Mouse (Mus musculus) mesoderm, embryonic 11.5 days (tissue): ENCODE data around the gene Pla2g15.
A peak's percentile ranks its signal among the peaks of the same experiment; 100 is the strongest.

Experiments used
- DNase-seq: peaks from one replicate; pipeline ENCODE4 v3.0.0-alpha.2; 2012; ENCODE audit warnings: low read depth, low spot score

Pla2g15 gene

DNA sequence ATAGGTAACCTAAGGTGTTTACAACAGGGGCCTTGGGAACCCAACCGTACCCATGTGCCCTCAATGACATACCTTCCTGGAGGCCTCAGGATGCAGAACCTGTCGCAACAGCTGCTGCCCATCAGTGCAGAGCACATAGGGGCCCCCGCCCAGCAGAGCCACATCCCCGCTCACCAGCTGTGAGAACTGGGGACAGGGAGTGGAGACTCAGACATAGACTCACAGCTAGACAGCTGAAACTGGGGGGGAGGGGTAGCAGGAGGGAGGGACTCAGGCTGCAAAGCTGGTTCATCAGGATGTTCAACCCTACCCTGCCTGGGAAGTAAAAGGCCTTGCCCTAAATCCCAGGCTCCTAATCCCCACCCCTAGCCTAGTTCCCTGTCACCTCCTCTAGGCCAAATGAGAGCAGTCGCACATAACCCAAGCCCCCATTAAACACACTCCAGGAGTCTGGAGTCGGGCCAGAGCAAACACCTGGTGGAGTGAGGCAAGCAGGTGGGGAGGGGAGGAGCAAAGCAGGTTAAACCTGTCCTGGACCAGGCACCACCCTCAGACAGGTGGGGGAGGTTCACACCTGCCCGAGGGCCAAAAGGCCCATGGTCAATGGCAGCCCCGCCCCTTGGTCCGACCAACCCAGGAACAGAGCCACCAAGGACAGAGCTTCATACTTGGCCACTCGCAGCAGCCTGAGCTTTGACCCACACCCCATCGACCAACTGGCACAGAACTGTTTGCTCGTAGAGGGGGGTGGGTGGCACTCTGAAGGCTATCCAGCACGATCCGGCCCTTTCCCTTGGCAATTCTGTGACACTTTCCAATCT, 15.2 kb upstream of the Pla2g15 start:
- DNase-seq = peak; percentile 23

DNA sequence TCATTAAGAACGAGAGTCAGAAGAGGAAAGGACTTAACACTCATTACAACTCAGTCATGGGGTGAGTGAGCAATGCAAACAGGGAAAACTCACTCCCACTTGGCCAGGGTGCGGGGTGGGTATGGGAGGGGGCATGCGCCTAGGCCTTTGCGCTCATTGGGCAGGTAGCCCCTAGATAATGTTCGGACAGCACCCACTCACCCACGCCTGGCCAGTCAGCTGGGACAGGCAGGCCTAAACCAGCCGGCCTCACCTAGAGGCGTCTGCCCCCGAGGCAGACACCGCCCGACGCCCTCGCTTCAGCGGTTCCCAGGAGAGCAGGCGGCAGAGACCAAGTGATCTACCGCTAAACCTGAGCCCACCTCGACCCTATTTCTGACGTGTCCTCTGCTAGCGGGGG, 14.5 kb upstream of the Pla2g15 start:
- DNase-seq = no peak

DNA sequence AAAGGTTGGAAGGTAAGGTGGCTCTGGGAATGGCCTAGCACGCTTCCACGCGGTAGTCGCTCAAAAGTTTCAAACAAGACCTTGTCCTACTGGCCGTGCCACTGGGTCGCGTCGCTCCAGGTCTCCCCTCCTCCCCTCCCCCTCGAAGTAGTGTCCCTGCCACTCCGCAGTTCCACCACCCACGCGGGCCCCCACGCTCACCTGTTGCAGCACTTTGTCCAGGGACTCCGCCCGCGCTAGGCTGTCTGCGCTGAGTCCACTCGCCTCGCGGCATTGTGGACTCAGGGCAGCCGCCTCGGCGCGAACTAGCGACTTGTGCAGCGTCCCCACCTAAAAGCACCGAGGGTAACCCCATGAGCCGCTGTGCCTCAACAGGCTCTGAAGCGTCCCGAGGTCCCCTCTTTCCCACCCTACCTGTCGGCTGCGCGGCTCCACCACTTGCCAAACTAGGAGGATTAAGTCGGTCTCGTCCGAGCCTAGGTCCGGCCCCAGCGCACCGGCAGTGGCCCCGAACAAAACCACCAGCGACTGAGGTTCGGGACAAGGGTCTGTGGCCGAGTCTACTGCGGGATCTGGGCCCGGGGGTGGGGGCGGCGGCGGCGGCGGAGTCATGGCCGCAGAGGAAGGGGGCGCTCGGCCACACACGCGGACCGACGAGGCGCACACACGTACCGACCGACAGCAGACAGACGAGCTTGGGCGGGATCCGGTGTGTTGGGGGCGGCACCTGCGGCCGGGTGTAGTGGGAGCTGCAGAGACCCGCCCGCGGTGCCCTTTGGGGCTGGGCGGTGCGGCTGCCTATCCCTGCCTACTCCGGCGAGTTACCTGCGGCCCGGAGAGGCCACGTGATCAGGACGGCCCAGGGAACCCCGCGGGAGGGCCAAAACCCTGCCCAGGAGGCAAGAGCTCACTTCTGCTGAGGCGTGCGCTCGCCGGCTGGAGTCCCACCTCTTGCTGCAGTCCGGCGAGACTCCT, 13.8 kb upstream of the Pla2g15 start, which contains the start of gene Esrp2:
Esrp2 (minus strand) TSS at position 819 of the 975 bp plus-strand sequence.
- peak; percentile 32 for DNase-seq

GRCm38 (mm10) chr8:106137218-106137905, 12.8 kb upstream of the Pla2g15 start:
- no peak for DNase-seq

DNA sequence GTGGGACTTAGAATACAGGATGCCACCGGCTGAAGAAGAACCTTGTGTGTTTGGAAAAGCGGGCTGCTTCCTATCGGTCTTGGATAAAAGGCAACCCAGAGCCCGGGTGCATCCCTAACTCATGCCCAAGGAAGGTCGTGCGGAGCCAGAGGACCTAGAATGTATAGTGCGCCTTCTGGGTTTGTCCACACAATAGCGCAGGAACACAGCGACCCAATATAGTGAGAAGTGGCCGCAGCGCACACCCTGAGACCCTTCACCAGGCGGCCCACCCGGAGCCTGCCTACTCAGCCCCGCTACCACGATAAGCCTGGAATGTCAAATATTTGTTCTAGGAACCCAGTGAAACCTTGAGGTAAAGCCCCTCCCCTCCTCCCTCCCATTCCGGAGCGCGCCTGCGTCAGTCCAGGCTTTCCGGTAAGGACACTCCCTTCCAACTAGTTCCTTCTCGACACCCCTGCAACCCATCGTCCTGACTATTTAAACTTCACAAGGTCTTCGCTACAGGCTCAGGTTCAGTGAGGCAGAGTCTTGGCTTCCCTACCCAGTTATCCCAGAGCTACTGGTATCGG, 12.2 kb upstream of the Pla2g15 start:
- peak; percentile 78 for DNase-seq

- DNase-seq = no peak
Observed at GRCm38 (mm10) chr8:106138616-106139015, 11.6 kb upstream of the Pla2g15 start.

GRCm38 (mm10) chr8:106140191-106140590, 10.0 kb upstream of the Pla2g15 start:
- DNase-seq = no peak

DNA sequence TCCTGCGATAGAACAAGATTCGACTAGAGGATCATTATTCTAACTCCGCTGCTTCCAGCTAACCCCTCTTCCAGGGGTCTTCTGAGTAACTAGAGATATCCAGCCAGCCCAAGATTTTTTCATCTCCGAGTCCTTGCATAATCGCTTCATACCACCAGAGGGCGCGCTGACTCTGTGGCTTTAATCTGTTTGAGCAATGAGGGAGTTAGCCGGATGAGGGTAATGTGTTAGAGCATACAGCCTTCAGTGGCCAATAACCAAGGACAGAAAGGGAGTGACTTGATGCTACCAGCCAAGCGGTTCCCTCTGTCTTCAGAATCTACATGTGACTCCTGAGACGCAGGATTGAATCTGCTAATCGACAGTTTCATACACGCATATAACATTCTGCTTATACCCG, 9.4 kb upstream of the Pla2g15 start:
- DNase-seq = peak; percentile 88

- no peak for DNase-seq
Observed at GRCm38 (mm10) chr8:106145331-106145730, 4.9 kb upstream of the Pla2g15 start.

DNA sequence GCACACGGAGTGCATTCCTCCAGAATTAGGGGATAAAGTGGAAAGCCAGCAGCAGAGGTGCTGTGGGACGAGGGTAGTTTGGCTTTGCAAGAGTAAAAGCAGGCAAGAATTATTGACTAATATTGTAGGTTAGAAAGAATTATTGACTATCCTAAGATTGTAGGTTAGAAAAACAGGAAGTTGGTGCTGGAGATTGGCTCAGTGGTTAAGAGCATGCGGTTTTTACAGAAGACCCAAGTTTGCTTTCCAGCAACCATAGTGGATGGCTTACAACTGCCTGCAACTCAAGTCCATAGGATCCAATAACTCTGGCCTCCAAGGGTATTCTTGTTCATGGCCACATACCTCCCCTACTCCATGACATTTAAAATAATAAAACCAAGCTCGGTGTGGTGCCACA, 4.2 kb upstream of the Pla2g15 start:
- DNase-seq = no peak

- DNase-seq = no peak
Observed at GRCm38 (mm10) chr8:106147868-106148565, 2.2 kb upstream of the Pla2g15 start.

DNA sequence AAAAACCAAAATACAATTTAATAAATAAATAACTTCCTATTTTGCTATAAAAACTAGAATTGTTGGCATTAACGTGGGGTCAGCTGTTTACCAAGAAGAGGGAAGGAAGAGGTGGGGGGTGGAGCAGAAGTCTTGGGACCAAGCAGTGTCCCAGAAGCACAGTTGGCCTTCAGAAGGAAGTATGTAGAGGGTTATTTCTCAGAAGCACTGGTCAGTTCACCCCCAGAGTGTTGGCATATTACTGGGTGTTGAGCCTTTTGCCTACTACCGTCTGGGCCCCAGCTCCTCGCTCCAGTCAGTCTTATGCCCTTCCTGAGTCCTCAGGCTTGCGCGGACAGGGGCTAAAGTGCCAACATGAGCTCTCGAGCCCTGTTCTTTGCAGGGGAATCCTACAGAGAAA, 1.2 kb upstream of the Pla2g15 start:
- no peak for DNase-seq

DNA sequence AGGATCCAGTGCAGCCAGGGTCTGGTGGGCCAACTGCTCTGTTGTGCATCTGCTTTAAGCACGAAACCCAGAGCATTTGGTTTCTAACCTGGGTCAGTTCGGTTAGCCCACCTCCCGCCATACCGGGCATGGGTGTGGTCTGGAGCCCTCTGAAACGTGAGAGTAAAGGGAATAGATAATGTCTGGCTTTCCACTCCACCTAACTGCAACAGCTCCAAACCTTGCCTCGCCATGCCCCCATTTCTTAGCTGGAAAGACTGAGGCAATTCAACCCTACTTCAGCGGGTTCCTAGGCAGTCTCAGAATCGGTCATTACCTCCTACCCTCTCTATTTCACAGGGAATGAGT, 428 bp downstream of the Pla2g15 start:
- DNase-seq = no peak

GRCm38 (mm10) chr8:106151041-106151440, 842 bp downstream of the Pla2g15 start:
- DNase-seq = no peak

GRCm38 (mm10) chr8:106152876-106153275, 2.7 kb downstream of the Pla2g15 start:
- no peak for DNase-seq

DNA sequence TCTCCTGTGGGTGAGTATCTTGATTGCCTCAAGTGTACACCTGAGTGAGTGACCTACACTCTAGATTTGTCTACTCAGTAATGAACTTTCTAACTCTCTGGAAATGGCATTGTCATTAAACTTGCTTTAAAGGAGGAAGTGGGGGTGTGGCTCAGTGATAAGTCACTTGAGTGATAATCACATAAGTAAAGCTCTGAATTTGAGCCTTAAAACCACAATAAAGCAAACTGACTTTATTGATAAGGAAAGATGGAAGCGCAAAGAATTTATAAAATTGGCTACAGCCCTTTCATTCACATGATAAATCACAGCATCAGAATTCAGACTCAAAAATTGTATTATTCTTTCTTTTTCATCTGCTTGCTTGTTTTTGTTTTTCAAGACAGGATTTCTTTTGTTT, 7.2 kb downstream of the Pla2g15 start:
- no peak for DNase-seq

- DNase-seq = no peak
Observed at GRCm38 (mm10) chr8:106158381-106158780, 8.2 kb downstream of the Pla2g15 start.

DNA sequence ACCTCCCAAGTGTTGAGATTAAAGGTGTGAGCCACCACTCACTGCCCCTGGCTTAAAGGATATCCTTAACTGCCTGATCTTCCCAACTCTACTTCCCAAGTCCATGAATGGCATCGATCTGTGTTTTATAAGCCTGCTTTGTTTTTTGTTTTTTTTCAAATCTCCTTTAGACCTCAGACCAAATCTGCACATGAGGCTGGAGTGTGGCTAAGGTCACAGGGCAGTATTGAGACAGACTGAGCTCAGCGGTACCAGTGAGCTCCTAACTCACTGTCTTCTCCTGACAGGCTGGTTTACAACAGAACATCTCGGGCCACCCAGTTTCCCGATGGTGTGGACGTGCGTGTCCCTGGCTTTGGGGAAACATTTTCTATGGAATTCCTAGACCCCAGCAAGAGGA, 9.7 kb downstream of the Pla2g15 start:
- DNase-seq = no peak

DNA sequence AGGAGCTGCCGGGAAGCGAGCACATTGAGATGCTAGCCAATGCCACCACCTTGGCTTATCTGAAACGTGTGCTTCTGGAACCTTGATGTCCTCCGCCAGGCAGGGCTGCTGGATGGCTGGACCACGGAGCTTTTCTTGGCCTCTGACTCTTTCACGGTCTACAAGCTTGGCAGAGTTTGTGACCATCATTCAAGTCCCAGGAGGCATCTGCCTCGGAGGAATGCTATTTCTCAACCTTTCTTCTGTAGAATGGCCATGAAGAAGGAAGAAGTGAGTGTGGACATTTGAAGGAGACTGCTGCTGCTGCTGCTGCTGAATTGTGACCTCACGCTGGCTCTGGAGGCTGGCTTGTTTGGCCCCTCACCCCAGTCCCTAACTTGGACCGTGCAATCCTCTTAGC, 13.1 kb downstream of the Pla2g15 start:
- DNase-seq = no peak

DNA sequence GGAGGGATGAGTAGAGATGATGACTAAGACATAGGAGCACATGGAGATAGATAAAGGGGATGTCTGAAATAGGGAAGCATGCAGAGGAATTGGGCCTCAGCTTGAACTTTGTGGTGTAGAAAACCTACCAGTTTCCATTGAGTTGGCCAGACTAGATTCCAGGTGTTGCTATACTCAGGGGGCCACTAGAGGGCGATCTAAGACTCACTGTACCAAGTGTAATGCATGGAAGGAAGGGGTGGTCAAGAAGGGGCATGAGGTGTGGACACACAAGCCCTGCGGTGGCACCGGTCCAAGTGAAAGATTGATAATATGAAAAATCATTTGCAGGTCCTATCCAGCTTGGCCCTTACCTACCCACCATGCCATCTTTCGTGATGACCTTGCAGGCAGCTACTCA, 15.3 kb downstream of the Pla2g15 start:
- DNase-seq = peak; percentile 71
